Mouse (Mus musculus) lung, postnatal 10 days (tissue): ENCODE measurements around the gene Gatad2b.

Experiments
- DNase-seq: peaks from one replicate; pipeline ENCODE4 v3.0.0; 2021

Gene Gatad2b

GRCm38 (mm10) chr3:90313367-90313766 lies 20.4 kb downstream of the Gatad2b start:
- peak; percentile 9 for DNase-seq

DNA sequence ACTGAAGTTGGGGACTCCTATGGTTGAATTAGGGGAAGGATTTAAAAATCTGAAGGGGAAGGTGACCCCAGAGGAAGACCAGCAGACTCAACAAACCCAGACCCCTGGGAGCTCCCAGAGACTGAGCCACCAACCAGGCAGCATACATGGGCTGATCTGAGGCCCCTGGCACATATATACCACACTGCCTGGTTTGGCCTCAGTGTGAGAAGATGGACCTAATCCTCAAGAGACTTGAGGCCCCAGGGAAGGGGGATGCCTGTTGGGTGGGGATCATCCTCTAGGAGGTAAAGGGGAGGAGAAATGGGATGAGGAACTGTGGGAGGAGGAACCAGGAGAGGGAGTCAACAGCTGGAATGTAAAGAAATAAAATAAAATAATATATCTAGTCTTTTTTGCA lies 21.3 kb downstream of the Gatad2b start:
- DNase-seq = no peak

GRCm38 (mm10) chr3:90322289-90322688 lies 29.3 kb downstream of the Gatad2b start:
- DNase-seq = no peak

DNA sequence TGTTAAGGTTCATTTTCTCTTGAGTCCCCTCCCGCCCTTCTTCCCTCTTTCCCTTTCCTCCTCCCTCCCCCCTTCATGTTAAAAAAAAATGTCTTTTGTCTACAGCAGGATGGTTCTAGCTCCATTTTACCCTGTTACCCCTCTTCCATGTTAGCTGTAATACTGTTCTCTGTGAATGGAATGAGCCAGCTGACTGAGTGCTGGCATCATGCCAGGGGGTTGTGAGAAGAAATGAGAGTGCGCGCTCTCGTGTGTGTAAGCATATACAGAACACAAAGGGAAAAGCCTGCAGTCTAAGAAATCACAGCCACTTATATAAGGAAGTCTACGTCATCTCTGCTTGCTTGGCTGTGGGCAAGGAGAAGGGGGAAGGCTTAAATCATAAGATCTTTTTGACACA lies 30.1 kb downstream of the Gatad2b start:
- peak; percentile 88 for DNase-seq

GRCm38 (mm10) chr3:90332485-90332884 lies 39.5 kb downstream of the Gatad2b start:
- DNase-seq = no peak

DNA sequence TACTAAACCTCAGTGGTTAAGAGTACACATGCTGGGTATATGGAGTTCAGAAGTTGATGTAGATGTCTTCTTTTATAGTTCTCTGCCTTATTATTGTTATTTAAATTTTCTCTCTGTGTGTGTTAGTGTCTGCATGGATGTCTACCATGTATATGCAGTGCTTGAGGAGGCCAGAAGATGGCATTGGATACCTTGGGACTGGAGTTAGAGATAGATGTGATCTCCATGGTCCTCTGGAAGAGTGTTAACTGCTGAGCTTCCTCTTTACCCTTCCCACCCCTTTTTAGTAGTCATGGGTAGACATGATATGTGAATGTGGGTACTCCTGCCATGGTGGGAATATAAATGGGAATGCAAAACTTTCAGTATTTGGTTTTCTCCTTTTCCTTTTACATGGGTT lies 42.5 kb downstream of the Gatad2b start:
- DNase-seq = no peak

DNA sequence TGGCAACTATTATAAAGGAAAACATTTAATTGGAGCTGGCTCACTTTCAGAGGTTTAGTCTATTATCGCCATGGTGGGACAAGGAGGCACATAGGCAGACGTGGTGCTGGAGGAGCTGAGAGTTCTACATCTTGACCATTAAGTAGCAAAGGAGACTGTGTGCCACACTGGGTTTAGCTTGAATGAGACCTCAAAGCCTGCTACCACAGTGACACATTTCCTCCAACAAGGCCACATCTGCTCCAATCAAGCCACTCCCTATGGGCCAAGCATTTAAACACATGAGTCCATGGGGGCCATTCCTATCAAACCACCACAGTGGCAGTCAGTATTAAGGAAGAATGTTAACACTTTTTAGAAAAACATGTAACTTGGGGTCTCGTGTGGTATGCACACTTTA lies 45.2 kb downstream of the Gatad2b start:
- DNase-seq = no peak

- no peak for DNase-seq
These were observed 47.2 kb downstream of the Gatad2b start for GRCm38 (mm10) chr3:90340177-90340576.

DNA sequence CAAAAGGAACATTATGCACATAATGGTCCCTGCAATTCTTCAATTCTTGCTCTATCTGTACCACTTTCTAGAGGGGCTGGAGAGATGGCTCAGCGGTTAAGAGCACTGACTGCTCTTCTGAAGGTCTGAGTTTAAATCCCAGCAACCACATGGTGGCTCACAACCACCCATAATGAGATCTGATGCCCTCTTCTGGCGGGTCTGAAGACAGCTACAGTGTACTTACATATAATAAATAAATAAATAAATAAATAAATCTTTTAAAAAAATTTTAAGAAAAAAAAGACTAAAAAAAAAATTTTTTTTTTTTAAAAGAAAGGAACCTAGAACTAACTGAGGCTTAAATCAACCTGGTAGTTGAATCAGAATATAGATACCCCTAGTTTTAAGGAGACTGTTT lies 49.9 kb downstream of the Gatad2b start:
- DNase-seq = peak; percentile 9

DNA sequence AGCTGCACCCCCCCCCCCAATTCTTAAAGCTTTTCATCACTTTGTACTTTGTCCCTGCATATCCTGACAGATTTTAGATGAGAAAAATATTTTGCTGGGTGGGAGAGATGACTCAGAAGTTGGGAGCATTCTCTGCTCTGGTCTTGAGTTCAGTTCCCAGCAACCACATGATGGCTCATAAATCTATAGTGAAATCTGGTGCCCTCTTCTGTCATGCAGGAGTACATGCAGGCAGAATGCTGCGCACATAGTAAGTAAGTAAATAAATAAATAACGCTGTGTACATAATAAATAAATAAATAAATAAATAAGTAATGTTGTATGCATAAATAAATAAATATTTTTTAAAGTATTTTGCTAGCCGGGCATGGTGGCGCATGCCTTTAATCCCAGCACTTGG lies 54.9 kb downstream of the Gatad2b start:
- DNase-seq = no peak

DNA sequence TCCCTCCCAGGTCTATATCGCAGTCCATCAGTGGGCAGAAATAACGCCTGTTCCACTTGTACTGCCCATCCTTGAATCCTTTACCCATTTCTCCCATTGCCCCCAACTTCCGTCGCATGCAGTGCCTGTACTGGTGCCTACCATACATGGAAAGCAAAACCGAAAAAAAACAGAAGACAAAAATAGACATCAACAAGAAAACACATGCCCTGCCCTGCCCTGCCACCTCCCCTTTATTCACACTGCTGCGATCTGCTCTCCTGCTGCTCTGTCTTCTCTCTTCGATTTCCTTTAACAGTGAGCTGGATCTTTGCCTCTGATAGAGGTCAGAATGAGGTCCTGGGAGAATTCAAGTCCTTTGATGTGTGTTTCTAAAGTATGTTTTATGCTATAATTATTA lies 65.0 kb downstream of the Gatad2b start:
- DNase-seq = no peak

- DNase-seq = no peak
These were observed 66.3 kb downstream of the Gatad2b start for GRCm38 (mm10) chr3:90359230-90359629.

DNA sequence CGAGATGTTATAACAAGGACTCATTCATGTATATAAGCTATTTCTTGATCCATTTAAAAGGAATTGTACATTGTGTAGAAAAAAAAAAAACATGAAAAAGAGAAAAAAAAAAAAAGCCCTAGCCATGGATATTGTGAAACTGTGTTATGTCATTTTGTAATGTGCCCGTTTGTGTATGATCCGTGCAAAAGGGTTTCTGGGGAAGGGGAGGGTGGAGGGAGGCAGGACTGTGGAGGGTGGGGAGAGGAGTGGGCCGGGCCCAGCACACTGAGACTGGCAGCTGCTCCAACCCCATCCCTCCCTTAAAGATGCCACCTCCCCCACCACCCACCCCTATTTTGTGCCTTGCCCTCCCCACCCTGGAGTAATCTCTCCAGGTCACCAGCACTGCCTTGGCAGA lies 68.5 kb downstream of the Gatad2b start:
- no peak for DNase-seq

DNA sequence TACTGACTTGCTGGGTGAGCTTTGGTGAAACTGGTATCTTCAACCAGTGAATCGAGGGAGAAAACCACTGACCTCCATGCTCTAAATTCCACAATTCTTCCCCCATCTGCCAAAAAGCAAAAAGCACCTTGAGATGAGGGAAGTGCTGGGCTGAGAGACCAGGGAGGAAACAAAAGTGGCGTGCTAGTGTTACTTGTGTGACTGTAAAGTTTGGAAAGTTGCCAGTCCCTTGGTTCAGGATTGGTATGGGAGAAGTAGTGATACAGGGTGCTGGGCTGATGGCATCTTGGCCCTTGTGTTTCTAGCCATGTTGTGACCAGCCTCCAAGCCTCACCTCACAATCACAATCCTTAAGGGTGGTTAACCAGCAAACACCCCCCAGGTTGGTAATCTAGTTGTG lies 69.4 kb downstream of the Gatad2b start:
- DNase-seq = no peak

DNA sequence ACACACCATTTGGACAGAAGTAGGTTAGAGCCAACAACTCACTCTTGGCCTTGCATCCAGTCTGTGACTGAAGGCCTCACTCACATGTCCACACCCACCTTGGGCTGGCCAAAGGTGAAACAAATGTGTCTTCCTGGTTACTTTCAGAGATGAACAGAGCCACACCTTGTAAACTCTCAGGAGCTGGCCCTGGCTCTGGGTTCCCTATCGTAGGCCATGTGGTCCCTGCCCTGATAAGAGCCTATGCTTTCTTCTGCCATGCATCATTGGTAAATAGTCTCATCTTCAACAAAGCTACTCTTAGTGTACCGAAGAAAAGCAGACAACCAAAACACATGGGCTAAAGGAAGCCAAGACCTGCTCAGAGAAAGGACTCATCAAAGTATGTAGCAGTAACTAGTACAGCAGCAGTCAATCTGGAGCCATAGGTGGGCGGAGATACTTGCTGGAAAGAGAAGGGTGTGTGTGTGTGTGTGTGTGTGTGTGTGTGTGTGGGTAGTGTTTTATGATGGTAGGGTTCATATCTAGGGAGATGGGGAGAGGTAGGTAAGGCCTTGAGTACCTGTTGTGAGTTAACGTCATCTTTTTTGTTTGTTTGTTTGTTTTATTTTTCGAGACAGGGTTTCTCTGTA lies 74.1 kb downstream of the Gatad2b start:
- no peak for DNase-seq

DNA sequence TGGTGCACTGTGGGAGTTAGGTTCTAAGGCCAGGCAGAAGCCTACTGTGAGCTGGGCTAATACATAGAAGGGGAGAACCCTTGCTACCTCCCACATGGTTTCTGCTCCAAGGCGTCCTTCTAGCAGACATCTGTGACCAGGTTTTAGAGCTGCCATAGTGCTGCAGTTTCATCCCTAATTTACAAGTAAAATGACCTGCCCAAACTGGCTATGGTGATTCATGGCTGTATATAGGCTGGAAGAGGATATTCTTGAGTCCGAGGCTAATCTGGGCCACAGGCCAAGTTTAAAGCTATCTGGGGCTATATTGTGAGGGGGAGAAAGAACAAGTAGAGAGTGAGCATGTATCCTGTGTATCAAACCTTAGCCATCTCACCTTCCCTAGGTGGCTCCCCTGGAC lies 76.1 kb downstream of the Gatad2b start:
- DNase-seq = no peak

- no peak for DNase-seq
These were observed 78.9 kb downstream of the Gatad2b start for GRCm38 (mm10) chr3:90371857-90372256.

- DNase-seq = no peak
These were observed 79.8 kb downstream of the Gatad2b start for GRCm38 (mm10) chr3:90372817-90373216.

GRCm38 (mm10) chr3:90373432-90374028 lies 80.6 kb downstream of the Gatad2b start:
- DNase-seq = peak; percentile 90

DNA sequence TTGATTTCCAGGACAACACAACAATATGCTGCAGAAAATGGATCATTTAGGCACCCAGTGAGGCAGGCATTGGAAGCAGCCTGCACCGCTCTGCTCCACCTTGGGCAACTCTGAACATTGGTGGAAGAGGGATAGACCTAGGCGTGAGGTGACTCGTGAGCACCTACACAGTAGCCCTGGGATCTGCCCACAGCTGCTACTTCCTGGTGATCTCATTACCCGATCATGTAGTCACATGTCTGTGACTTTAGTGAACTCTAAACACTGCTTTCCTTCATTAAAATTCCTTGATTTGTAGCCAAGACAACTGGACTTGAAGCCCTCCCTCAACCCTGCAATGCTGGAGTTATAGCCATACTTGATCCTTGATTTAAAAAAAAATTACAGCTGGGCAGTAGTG lies 81.4 kb downstream of the Gatad2b start:
- DNase-seq = no peak

DNA sequence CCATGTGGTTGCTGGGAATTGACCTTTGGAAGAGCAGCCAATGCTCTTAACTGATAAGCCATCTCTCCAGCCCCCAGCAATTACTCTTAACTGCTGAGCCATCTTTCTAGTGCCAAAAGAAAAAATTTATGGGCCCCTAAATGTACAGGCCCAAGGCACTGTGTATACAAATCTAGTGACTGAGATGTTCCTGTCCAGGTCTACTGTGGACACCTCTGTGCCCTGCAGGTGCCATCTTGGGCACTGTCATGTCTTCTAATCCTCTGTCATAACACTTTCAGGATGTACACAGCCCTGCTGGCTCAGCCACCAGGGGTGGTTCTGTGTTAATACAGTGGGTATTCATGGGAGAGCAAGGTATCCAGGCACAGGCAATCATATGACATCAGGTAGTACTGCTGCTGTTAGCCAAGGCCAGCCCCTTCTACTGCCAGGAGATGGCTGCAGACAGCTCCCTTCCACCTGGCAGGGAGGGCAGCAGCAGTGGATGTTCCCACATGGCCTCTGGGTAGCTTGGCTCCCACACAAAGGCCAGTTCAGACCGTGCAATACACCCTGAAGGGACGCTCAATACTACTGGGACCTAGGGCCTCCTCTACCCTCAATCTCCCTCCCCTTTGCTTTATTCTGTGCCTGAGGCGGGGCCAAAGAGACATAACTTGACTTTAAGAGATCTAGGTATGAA lies 82.7 kb downstream of the Gatad2b start:
- no peak for DNase-seq

- peak; percentile 51 for DNase-seq
These were observed 83.2 kb downstream of the Gatad2b start for GRCm38 (mm10) chr3:90376247-90376585.

DNA sequence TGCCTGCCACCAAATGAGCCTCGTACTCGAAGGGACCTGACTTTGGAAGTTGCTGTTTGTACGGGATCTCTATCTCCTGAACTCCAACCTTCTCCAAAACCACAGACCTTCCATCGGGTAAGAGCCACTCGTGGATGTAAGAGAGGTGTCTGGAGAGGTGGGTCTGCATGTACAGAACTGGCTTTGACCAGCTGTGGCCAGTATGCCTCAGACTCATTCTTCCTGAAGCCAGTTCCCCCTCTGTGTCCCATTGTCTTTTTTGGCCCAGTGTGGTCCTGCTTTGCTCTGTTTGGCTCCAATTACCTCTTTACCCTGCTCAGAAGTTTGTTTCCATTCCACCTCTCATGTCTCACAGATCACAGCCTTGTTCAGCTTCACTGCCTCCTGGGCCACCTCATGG lies 85.5 kb downstream of the Gatad2b start:
- no peak for DNase-seq

GRCm38 (mm10) chr3:90381727-90382126 lies 88.7 kb downstream of the Gatad2b start:
- no peak for DNase-seq

- DNase-seq = peak; percentile 31
These were observed 90.7 kb downstream of the Gatad2b start for GRCm38 (mm10) chr3:90383690-90384089.
